ENCODE assay signal across 12 mouse cellular contexts in the genomic region with DNA sequence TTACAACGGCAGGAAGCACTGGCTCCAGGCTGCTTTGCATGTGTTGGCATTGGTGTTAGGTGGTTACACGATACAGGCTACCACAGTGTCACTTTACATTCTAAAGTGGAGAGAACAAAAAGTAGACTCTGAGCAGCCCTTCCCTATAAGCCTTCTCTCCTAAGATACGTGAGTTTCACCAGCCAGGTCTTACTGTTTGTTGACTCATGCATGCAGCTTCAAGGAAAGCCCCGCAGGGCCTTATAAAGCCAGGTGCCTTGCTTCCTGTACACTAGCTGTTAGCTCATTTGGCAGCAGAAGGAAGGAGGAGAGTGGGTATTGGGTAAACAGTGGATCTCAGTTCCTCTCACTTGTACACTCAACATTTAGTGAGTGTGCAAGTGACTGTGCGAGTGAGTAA.
DNase-seq lines count a peak whose midpoint lies in the region; ATAC-seq lines count a peak whose summit lies in the region.
"Had no signal": no experiment of that assay in that cellular context is flagged by ENCODE, and none has a peak within 500 bp of the region (broad histone marks: within the 10 kb centered on the region; RNA-seq: fewer than 3 reads in every experiment).

No protein-coding gene starts in this region.

- peak; percentile 86 for ATAC-seq in neutrophil, adult 5-6 weeks (ENCODE audit: extremely low read depth, insufficient number of reproducible peaks, low FRiP score, poor library complexity, severe bottlenecking)
- ATAC-seq: hindbrain, embryonic 16.5 days had no signal

- DNase-seq in lung, postnatal 25 days (ENCODE audit: low spot score): peak; percentile 27
- no peak for DNase-seq in lung, adult 18-20 months
- DNase-seq in fat pad, adult 2 months (ENCODE audit: extremely low read depth, low read depth, low spot score): peak; percentile 39
- DNase-seq in thymus, postnatal 4 days: peak; percentile 65
- DNase-seq in right cerebral cortex, postnatal 25 days: no peak
- DNase-seq in right cerebral cortex, adult 18-20 months: no peak
- DNase-seq: cerebellum, postnatal 36 days; gastrocnemius, postnatal 25 days; liver; midbrain, embryonic 14.5 days had no signal

Comparison
In these comparisons a context has a peak if more than half of its experiments do, and no peak if none do; other contexts are left out.
1. DNase-seq: peak in lung, postnatal 25 days (single experiment), fat pad, adult 2 months (single experiment) and thymus, postnatal 4 days (single experiment); none in lung, adult 18-20 months (0 of 2), right cerebral cortex, postnatal 25 days (single experiment) and right cerebral cortex, adult 18-20 months (single experiment).